Mouse (Mus musculus) adrenal gland, postnatal 4 days (tissue): ENCODE measurements around the gene C1qb. TPM values are rescaled to one million over a fixed set of nuclear protein-coding genes. Genes with fewer than 3 reads are reported as not detected.

Source experiments
- DNase-seq, 2 experiments: peaks; one replicate each; pipeline ENCODE4 v3.0.0; 2021 to 2022; ENCODE audit warnings: low spot score in 2 of 2, mixed read lengths in 2 of 2
- long read RNA-seq, 2 experiments: library from polyadenylated mRNA; stranded (forward); transcript quantifications; one replicate each; pipeline ENCODE4 v2.0.0; 2021
- total RNA-seq, 2 experiments: library from RNA; stranded (reverse); gene quantifications; 2 replicates each; pipeline ENCODE4 v1.2.3; 2021

C1qb gene
- 10 to 100 TPM; 47.0 to 59.8 TPM for total RNA-seq
- long read RNA-seq, experiment 1, transcript C1qb-201 (3 exons, 1,088 nt): major isoform, 47 of 51 reads
- long read RNA-seq, experiment 1, partial matches to known transcripts: 3 of 51 reads
- long read RNA-seq, experiment 1, other reads (novel, unspliced or antisense): 1 of 51 reads
- long read RNA-seq, experiment 2, transcript C1qb-201 (3 exons, 1,088 nt): major isoform, 65 of 69 reads
- long read RNA-seq, experiment 2, partial matches to known transcripts: 1 of 69 reads
- long read RNA-seq, experiment 2, other reads (novel, unspliced or antisense): 3 of 69 reads

GRCm38 (mm10) chr4:136886101-136886500 is at the start of gene C1qb:
C1qb (minus strand) TSS chr4:136886187.
- DNase-seq: no peak

GRCm38 (mm10) chr4:136934746-136935613 is 49.0 kb upstream of the C1qb start:
- no peak for DNase-seq

DNA sequence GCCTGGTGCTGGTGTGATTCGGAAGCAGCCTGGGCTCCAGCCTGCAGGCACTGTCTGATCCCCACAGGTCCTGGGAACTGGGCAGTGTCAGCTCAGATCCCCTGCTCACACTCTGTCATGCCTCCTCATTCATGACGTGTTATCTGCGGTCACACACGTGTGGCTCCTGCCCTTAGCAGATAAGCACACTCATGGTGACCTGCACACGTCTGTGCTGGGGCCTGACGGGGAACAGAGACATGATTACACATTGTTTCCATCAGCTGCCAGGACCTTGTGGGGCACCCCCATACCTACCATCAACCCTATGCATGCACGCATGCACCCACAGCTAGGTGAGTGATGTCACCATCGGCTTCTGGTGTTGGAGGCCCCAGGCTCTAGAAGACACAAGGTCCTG is 44.5 kb upstream of the C1qb start:
- DNase-seq: no peak

DNA sequence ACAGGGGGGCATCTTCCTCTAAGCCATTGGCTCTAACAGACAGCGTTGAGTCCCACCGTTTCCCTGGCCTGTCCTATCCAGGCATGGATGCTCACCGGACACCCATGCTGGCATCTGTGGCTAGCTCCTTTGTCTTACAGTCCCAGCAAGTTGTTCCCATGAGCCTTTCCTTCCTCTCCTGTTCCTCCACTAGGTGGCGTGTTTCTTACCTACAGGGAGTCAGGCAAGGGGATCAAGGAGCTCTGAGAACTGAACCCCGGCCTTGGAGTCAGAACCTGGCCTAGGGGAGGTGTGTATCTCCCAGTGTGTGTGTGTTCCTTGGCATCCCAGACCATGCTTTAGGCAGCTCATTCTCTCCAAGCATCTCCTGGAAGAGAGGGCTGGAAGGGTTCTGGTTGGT is 42.9 kb upstream of the C1qb start:
- DNase-seq: no peak

GRCm38 (mm10) chr4:136925804-136926203 is 39.8 kb upstream of the C1qb start:
- no peak for DNase-seq

DNA sequence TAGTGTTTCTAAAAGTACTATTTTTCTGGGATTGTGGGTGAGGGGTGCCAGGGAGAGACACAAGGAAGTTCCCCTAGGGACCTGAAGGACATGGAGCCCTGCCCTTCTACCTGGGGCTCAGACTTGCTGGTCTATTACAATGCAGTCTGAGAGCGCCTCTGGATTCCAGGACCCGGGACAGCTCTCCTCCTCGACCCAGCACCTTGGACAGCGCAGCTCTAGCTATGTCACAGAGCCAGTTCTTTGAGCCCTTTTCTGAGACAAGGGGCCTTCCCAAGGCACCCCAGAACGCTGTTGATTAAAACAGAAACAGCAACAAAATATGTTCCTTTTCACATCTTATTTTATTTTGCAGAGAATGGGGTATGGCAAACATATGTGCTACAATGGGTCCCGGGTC is 38.5 kb upstream of the C1qb start:
- DNase-seq: peak; percentile 53 to 55

- no peak for DNase-seq
Observed at GRCm38 (mm10) chr4:136919526-136919925, 33.5 kb upstream of the C1qb start.

- no peak for DNase-seq
Observed at GRCm38 (mm10) chr4:136918834-136919233, 32.8 kb upstream of the C1qb start.

DNA sequence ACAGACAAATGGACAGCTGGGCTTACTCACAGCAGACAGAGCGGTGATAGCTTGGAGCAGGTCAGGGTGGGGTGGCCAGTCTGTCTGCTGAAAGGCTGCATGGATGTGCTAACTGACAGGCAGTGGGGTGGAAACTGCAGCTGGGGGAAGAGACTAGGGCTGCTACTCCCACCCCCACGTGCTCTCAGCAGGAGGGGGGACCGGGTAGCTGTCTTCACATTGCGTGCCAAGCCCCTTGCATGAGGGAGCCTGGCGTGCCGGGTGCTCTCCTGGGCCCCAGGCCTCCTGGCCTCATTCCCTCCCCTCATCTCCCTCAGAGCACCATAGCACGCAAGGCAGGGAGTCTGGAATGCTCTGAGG is 31.2 kb upstream of the C1qb start:
- DNase-seq: no peak

- DNase-seq: no peak
Observed at GRCm38 (mm10) chr4:136916359-136917164, 30.6 kb upstream of the C1qb start.

DNA sequence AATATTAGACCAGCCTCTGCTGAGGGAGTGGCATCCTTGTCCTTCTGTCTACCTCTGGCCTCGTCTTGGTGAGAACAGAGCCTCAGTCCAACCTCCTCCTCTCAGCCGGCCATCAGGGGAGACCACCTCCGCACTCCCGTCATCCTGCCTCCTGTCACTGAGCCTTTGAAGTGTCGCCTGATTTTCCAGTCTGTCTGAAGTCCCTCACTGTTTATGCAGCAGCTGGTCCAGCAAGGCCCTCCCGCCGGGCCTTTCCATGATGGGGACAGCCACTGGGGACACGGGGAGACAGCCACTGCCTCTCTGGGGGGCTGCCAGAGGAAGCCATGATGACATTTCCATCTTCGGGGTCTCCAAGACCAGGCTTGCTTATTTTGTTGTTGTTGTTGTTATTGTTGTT is 26.9 kb upstream of the C1qb start:
- DNase-seq: no peak

DNA sequence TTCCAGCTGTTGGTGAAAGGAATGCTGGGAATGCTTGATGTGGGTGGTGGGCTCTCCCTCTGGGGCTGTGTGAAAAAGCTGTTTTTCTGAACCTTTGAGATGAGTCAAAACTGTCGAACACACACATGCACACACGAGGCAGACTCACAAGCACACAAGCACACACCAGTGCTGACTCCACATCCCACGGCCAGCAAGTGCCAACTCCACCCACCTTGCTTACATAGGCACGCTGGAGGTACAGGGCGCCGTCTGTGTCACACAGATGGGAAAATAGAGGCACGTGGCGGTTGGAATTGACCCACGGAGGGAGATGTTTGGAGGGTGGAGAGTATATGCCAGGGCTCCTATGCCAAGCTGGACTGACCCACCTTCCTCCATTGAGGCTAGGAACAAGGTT is 25.8 kb upstream of the C1qb start:
- DNase-seq: no peak

- no peak for DNase-seq
Observed at GRCm38 (mm10) chr4:136911211-136911646, 25.2 kb upstream of the C1qb start.

DNA sequence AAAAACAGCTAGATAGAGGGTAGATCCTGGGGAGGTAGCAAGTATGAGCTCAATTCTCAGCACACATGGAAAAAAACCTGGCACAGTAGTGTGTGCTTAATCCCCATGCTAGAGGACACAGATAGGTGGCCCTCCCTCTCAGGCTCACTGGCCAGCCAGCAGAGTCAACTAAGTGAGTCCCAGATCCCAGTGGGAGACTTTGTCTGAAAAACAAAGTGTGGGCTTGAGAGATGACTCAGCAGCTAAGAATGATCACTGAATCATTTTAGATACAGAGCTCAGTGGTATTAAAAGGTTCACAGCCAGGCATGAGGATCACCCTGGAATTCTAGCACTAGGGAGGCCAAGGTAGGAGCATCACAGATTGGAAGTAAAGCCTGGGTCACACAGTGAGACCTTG is 21.8 kb upstream of the C1qb start:
- DNase-seq: no peak

- peak in 1 of 2 experiments; percentile 25 for DNase-seq
Observed at GRCm38 (mm10) chr4:136907033-136907432, 21.0 kb upstream of the C1qb start.

- DNase-seq: no peak
Observed at GRCm38 (mm10) chr4:136904767-136905539, 19.0 kb upstream of the C1qb start.

DNA sequence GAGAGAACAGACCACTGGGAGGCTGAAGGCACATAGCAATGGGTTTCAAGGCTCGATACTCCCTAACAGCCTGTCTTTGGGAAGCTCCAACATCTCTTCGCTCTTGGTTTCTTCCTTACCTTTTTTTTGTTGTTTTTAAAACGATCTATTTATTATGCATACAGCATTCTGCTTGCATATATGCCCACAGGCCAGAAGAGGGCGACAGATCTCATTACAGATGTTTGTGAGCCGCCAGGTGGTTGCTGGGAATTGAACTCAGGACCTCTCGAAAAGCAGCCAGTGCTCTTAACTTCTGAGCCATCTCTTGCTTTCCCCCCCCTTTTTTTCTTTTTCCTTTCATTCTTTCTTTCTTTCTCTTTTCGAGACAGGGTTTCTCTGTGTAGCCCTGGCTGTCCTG is 13.2 kb upstream of the C1qb start:
- DNase-seq: no peak

DNA sequence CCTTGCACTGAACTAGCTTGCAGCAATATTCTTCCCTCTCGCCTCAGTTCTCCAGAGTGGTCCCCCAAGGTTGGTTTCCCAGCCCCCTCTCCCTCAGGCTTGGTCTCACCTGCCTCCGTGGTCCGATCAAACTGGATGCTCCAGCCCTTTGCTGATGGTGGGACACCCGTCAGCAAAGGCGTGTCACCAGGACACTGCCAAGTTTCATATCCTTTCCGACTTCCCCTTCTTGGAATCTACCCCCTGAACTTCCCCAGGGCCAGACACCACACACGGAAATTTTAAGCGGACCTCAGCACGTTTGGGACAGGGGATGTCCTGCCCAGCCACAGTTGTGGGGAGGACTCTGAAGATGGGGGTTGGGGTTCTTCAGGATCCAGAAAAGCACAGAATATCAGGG is 12.7 kb upstream of the C1qb start, which contains the start of gene C1qa:
Gene C1qa (minus strand): TSS at position 167 of the 400 bp plus-strand sequence.
- no peak for DNase-seq

DNA sequence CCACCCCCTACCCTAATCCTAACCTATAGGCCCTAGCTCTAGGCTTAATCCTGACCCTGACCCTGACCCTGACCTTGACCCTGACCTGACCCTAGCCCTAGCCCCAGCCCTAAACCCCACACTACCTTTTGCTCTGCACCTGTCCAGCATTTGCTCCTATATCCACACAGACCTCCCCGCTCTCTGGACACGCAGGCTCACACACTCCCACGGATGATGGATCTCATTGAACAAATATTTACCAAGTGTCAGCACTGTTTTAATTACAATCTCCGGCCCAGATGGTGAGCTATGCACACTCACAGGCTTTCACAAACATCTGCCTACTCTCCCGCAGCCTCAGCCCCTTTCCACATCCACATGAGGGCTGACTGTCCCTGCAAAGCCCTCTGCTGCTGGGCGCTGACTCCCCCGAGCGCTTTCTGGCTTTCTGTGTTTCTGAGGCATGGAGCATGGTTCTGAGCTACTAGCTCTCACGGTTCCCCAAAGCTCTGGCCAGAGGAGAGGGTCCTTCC is 12.2 kb upstream of the C1qb start:
- DNase-seq: no peak

DNA sequence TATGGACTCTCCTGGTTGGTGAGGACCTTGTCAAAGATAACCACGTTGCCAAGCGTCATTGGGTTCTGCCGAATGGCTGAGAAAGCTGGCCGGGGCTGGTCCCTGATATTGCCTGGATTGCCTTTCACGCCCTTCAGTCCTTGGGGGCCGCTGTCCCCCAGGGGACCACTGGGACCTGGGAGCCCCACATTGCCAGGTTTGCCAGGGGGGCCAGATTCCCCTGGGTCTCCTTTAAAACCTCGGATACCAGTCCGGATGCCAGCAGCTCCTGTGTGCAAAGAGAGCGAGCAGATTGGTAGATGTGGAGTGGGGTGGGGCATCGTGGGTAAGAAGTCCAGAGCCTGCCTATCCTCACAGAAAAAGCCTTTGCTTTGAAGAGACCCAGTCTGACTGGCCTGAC is 10.5 kb upstream of the C1qb start:
- DNase-seq: no peak

- DNase-seq: no peak
Observed at GRCm38 (mm10) chr4:136895861-136896260, 9.9 kb upstream of the C1qb start.
